Mouse (Mus musculus): Measurements from ENCODE around the gene Jarid2. TPM values are rescaled to one million over a fixed set of nuclear protein-coding genes. Genes with fewer than 3 reads are reported as not detected.

Gene Jarid2
- polyA plus RNA-seq, 1 experiment from 2014 or later, result 18.0 TPM

DNA sequence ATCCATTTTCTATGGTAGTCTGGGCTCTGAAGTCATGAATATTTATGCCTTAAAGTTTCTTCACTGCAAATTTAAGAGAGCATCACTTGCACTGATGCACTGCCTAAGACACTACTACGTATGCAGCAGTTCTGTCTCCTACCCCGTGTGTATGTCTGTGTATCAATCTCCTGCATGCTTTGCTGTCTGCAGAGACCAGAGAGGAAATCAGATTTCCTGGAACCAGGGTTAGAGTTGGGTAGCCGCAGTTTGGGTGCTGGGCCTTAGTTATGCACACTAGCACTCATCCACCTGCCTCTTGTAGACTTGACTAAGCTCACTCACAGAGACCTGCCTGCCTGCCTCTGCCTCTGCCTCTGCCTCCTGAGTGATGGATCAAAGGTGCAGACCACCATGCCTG lies 33.8 kb downstream of the Jarid2 start:
- Histone ChIP-seq H3K9ac (no peak overlapping the region), H3K27ac (no peak overlapping the region), H3K4me2 (no peak overlapping the region), H3K36me3 (no peaks in the 10 kb centered on the region), H3K4me1 (peaks cover 22% of the 10 kb centered on the region), H3K27me3 (replicated peaks) (no peaks in the 10 kb centered on the region), H3K4me3 (no peak overlapping the region), H3K9me3 (replicated peaks) (no peaks in the 10 kb centered on the region)
- 41% methylated on average over 3 of the region's 3 CpGs for WGBS (ENCODE audit: insufficient replicate concordance)
- ATAC-seq, result no peak

DNA sequence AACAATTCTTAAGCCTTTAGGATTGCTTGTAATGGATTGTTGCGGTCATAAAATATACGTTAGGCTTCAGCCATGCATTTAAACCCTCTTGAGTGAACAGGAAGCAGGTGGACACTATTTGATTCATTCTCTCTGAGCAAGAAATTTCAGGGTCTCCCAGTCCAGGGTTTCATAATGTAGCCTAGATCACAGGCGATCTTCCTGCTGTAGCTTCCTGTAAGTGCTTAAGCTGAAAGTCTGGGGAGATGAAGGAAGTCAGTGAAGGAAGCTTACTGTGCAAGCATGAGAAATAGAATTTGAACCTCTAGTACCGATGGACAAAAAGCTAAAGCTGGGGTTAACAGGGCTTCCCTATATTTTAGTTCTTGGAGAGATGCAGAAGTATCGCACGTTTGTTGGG lies 38.5 kb downstream of the Jarid2 start:
- Histone ChIP-seq H3K4me1 (peaks cover 13% of the 10 kb centered on the region), H3K27me3 (replicated peaks) (no peaks in the 10 kb centered on the region), H3K36me3 (no peaks in the 10 kb centered on the region), H3K9me3 (replicated peaks) (no peaks in the 10 kb centered on the region), H3K9ac (no peak overlapping the region), H3K4me3 (no peak overlapping the region), H3K27ac (no peak overlapping the region), H3K4me2 (no peak overlapping the region)
- WGBS (ENCODE audit: insufficient replicate concordance), result 61% methylated on average over 6 of the region's 6 CpGs
- no peak for ATAC-seq

DNA sequence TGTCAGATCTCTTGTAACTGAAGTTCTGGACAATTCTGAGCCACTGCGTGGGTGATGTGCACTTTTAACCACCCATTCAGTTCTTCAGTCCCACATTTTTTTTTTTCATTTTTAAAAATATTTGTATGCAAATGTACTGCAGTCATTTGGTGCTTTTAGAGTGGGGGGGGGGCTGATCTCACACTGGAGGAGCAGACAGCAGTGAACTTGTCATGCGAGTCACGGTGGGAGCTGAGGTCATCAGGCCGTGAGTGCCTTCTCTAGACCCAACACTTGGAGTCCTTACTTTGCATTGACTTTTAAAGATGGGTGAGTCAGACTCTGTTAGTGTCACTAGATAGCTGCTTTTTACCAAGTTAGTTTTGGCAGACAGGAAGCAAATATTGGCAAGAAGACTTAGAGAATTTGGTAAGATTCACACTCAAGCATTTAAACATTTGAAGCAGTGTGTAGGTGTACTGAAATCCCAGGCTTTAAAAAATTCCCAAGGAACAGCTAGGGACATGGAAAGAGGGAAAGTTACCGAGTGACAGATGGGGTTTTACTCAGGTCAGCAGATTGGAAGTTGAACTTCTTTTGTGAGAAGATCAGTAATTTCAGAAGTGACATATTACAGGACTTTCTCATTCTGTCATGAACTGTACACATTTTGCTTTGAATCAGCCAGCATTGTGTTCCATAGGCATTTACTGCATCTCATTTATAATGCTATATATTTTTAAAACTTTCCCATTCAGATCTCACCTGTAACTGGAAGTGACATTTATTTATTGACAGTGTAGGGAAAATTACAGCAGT lies 41.7 kb downstream of the Jarid2 start:
- WGBS (ENCODE audit: insufficient replicate concordance), result 78% methylated on average over 5 of the region's 5 CpGs

DNA sequence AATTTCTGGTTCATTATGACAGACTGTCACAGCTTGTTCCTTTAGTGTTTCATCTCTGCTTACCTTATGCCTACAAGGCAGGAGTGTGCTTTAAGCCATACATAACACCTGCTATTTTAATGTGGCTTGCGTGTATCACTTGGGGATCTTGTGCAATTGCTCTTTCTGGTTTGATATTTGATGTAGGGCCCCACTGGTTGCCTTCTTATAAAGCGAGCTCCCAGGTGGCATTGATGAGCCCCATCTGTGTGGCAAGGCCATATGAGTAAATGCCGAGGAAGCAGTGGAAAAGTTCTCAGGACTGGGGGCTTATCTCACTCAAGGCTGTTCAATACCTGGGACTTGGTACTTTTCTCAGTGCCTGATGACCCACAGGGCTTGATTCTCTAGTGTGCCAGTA lies 43.5 kb downstream of the Jarid2 start:
- H3K9me3 ChIP-seq (replicated peaks), result no peaks in the 10 kb centered on the region
- ATAC-seq, result no peak
- H3K36me3 ChIP-seq, result 0 out of 2 replicates have a peak, but pooled peaks cover 3% of the 10 kb centered on the region
- no peak overlapping the region for H3K4me2 ChIP-seq
- peaks cover 14% of the 10 kb centered on the region; the same call in 1 of the 2 replicates for H3K4me1 ChIP-seq
- H3K27ac ChIP-seq, result no peak overlapping the region
- H3K27me3 ChIP-seq (replicated peaks), result no peaks in the 10 kb centered on the region
- no peak overlapping the region for H3K4me3 ChIP-seq
- no peak overlapping the region for H3K9ac ChIP-seq
- WGBS (ENCODE audit: insufficient replicate concordance), result 70% methylated on average over 3 of the region's 3 CpGs

More for the DNA sequence above, 41.7 kb downstream of the Jarid2 start:
- 0 out of 2 replicates have a peak, but pooled peaks cover 3% of the 10 kb centered on the region for H3K36me3 ChIP-seq
- H3K4me3 ChIP-seq, result no peak overlapping the region
- H3K4me2 ChIP-seq, result no peak overlapping the region
- no peak overlapping the region for H3K27ac ChIP-seq
- H3K4me1 ChIP-seq, result peaks cover 17% of the 10 kb centered on the region; the same call in 1 of the 2 replicates
- H3K27me3 ChIP-seq (replicated peaks), result no peaks in the 10 kb centered on the region
- H3K9me3 ChIP-seq (replicated peaks), result no peaks in the 10 kb centered on the region
- ATAC-seq, result no peak
- H3K9ac ChIP-seq, result no peak overlapping the region

DNA sequence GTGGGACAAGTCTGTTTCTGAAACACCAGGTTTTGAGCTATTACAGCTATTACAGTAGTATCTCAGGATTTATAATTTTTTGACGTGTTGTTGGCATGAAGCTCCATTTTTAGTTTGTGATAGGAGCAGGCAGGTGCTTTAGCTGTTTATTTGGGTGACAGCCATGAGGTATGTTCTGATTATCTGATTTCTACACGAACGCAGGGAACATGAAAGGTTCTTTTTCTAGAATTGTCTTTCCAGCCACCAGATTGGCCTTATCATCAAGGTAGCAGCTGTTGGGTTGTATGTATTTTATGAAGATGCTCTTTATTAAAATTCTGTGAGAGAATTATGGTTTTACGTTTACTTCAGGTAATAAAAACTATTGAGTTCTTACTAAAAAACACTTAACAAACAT lies 45.1 kb downstream of the Jarid2 start:
- H3K27me3 ChIP-seq (replicated peaks), result no peaks in the 10 kb centered on the region
- no peak overlapping the region for H3K4me3 ChIP-seq
- H3K27ac ChIP-seq, result no peak overlapping the region
- H3K36me3 ChIP-seq, result 0 out of 2 replicates have a peak, but pooled peaks cover 3% of the 10 kb centered on the region
- no peak for ATAC-seq
- peaks cover 16% of the 10 kb centered on the region; the same call in 1 of the 2 replicates for H3K4me1 ChIP-seq
- H3K9me3 ChIP-seq (replicated peaks), result no peaks in the 10 kb centered on the region
- no peak overlapping the region for H3K4me2 ChIP-seq
- H3K9ac ChIP-seq, result no peak overlapping the region
- WGBS (ENCODE audit: insufficient replicate concordance), result 49% methylated on average over 4 of the region's 4 CpGs

DNA sequence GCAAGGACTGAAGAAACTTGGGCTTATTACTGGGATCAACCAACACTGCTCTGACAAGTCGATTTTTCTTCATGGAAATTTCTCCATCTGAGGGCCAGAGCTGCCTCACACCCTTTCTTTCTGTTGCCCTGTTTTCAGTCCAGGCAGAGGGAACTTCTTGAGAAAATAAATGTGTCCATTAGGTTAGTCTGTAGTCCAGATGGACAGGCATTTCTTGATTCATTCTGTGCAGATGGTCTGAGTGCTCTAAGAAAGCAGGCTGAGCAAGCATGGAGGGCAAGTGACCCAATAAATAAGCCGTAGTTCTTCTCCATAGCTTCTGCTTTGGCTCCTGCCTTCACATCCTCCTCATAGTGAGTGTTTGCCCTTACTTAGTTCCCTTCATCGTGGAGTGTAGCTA lies 46.1 kb downstream of the Jarid2 start:
- H3K27ac ChIP-seq, result no peak overlapping the region
- H3K9ac ChIP-seq, result no peak overlapping the region
- WGBS (ENCODE audit: insufficient replicate concordance), result 57% methylated on average over 3 of the region's 3 CpGs
- no peak for ATAC-seq
- H3K4me2 ChIP-seq, result no peak overlapping the region
- no peaks in the 10 kb centered on the region for H3K27me3 ChIP-seq (replicated peaks)
- H3K9me3 ChIP-seq (replicated peaks), result no peaks in the 10 kb centered on the region
- H3K4me3 ChIP-seq, result no peak overlapping the region
- 0 out of 2 replicates have a peak, but pooled peaks cover 3% of the 10 kb centered on the region for H3K36me3 ChIP-seq
- H3K4me1 ChIP-seq, result peaks cover 20% of the 10 kb centered on the region

DNA sequence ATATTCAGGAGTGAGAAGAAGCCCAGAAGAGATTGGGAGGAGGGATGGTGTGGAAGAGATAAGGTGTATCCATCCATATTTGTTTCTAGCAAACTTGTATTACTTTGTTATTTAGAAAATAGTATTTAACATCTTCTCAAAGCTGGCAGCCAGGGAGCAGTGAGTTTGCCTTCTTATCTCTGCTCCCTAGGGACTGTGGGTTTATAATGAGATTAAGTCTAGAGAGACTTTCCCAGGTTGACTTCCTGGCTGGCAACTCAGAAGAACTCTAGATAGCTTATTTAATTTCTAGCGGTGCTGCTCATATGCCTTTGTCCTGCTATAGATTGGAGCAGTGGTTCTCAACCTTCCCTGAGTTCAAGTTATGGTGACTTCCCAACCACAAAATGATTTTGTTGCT lies 51.2 kb downstream of the Jarid2 start:
- 20% methylated on average over 1 of the region's 1 CpGs for WGBS (ENCODE audit: insufficient replicate concordance)
- H3K4me1 ChIP-seq, result peaks cover 23% of the 10 kb centered on the region
- H3K4me3 ChIP-seq, result no peak overlapping the region

DNA sequence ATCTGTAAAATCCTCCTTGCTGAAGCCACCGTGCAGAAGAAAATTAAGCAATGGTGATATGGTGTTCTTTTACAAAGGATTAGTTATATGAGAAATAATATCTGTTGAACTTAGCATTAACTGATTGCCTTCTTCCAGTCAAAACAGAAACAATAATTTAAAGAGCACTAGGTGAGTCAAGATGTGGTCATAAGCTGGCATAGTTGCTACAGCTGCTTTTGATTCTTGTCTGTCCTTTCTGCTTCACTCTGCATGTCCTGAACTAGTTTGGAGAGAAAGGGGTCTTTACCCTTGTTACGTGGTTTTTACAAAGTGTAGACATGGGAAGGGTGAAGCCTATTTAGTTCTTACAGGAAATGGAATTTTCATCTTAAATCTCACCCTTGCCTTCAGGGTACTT lies 51.9 kb downstream of the Jarid2 start:
- H3K4me3 ChIP-seq, result no peak overlapping the region
- H3K27ac ChIP-seq, result no peak overlapping the region
- 0 out of 2 replicates have a peak, but pooled peaks cover 3% of the 10 kb centered on the region for H3K36me3 ChIP-seq
- no peak for ATAC-seq
- no peak overlapping the region for H3K4me2 ChIP-seq
- H3K4me1 ChIP-seq, result peaks cover 23% of the 10 kb centered on the region
- no peaks in the 10 kb centered on the region for H3K9me3 ChIP-seq (replicated peaks)
- WGBS (ENCODE audit: insufficient replicate concordance), result 85% methylated on average over 2 of the region's 2 CpGs
- no peaks in the 10 kb centered on the region for H3K27me3 ChIP-seq (replicated peaks)
- no peak overlapping the region for H3K9ac ChIP-seq

More for the DNA sequence above, 51.2 kb downstream of the Jarid2 start:
- no peaks in the 10 kb centered on the region for H3K9me3 ChIP-seq (replicated peaks)
- H3K27ac ChIP-seq, result no peak overlapping the region
- no peak overlapping the region for H3K4me2 ChIP-seq
- H3K27me3 ChIP-seq (replicated peaks), result no peaks in the 10 kb centered on the region
- H3K9ac ChIP-seq, result no peak overlapping the region
- ATAC-seq, result no peak
- H3K36me3 ChIP-seq, result 0 out of 2 replicates have a peak, but pooled peaks cover 3% of the 10 kb centered on the region

DNA sequence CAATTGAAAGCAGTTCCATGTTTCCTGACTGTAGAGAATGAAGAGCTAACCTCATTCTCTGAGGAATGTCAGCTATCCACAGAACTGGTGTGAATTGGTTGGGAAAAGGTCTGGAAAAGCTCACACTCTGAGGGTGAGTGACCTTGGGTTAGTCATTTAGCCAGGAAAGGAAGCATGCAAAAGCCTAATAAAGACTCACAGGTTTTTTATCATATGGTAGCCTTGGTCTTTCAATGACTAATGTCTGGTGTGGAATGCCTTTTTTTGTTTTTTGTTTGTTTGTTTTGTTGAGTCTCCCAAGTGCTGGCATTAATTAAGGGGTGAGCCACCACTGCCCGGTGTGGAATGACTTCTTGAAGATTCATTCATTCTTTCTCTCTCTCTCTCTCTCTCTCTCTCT lies 55.3 kb downstream of the Jarid2 start:
- no peak for ATAC-seq
- Histone ChIP-seq H3K4me3 (no peak overlapping the region), H3K27me3 (replicated peaks) (no peaks in the 10 kb centered on the region), H3K9me3 (replicated peaks) (no peaks in the 10 kb centered on the region), H3K4me1 (peaks cover 19% of the 10 kb centered on the region), H3K4me2 (no peak overlapping the region), H3K9ac (no peak overlapping the region), H3K27ac (no peak overlapping the region), H3K36me3 (0 out of 2 replicates have a peak, but pooled peaks cover 3% of the 10 kb centered on the region)
- 94% methylated on average over 1 of the region's 1 CpGs for WGBS (ENCODE audit: insufficient replicate concordance)

DNA sequence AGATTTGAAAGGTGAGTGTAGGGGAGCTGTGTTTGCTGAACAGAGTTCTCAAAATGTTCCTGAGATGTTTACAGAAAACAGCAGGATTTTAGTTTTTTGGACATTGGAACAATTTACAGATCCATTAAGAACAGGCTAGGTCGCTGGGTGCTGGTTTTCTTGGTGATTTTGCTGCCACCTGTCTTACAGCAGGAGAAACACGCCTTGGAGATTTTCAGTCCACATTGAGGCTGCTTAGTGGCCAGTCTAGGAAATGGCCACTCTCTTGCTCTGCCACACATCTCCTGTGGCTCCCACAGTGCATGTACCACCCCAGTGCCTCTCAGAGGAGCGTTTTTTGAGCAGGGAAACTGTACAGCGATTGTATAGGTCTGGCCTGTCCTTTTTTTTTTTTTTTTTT lies 57.0 kb downstream of the Jarid2 start:
- no peaks in the 10 kb centered on the region for H3K9me3 ChIP-seq (replicated peaks)
- no peak overlapping the region for H3K27ac ChIP-seq
- H3K9ac ChIP-seq, result no peak overlapping the region
- H3K4me2 ChIP-seq, result no peak overlapping the region
- ATAC-seq, result no peak
- H3K36me3 ChIP-seq, result 0 out of 2 replicates have a peak, but pooled peaks cover 3% of the 10 kb centered on the region
- H3K4me1 ChIP-seq, result 0 out of 2 replicates have a peak, but pooled peaks cover 7% of the 10 kb centered on the region
- H3K27me3 ChIP-seq (replicated peaks), result no peaks in the 10 kb centered on the region
- WGBS (ENCODE audit: insufficient replicate concordance), result 36% methylated on average over 4 of the region's 4 CpGs
- no peak overlapping the region for H3K4me3 ChIP-seq

DNA sequence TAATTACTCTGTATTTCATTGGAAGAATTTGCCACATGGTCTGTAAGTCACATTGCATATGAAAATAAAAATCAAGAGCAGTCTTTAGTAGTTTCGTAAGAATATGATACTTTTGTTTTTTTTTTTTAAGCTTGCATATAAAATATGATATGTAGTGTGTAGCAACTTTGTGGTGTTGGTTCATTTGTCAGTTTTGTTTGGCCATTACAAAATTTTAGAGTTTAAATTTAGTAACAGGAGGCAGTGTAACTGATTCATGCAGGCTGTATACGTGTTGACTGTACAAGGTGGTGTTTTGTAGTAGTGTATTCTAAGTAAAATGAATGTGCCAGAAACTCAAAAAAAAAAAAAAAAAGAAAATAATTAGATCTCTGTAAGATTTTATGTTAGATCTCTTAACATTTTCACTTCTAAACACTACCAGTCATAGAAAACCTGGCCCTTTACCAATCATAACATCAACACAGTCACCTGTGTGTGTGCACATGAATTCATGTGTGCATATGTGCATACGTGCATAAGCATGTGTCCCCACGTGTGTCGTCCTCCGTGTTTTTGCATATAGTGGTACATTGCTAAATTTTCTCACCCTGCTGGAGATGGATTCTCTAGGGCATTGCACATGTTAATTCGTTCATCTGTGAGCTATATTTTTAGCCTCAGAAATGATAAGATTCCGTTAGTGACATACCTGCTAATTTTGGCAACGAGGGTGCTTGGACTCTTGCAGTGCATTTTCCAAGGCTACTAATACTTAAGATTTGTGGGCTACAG lies 59.3 kb downstream of the Jarid2 start:
- no peak for ATAC-seq
- no peaks in the 10 kb centered on the region for H3K27me3 ChIP-seq (replicated peaks)
- WGBS (ENCODE audit: insufficient replicate concordance), result 80% methylated on average over 9 of the region's 9 CpGs
- no peak overlapping the region for H3K27ac ChIP-seq
- H3K4me3 ChIP-seq, result no peak overlapping the region
- H3K9me3 ChIP-seq (replicated peaks), result no peaks in the 10 kb centered on the region
- H3K36me3 ChIP-seq, result 0 out of 2 replicates have a peak, but pooled peaks cover under 1% of the 10 kb centered on the region
- H3K4me1 ChIP-seq, result peaks cover 10% of the 10 kb centered on the region; the same call in 1 of the 2 replicates
- H3K9ac ChIP-seq, result no peak overlapping the region
- no peak overlapping the region for H3K4me2 ChIP-seq

DNA sequence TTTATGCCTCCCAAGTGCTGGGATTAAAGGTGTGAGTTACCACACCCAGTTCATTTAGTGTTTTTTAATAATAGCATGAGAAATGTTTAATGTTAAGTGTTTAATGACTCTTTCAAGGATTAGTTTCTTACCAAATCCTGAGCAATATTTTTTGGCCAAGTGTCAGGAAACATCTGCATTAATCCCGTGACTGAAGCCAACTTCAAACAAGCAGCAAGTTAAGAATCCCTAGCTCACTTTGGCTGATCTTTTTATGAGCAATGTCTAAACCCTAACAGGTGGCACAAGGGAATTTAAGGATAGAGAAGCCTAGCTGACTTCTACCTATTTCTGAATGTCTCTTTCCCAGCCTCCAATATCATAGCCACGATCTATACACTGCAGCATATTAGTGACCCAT lies 60.7 kb downstream of the Jarid2 start:
- Histone ChIP-seq H3K4me1 (peaks cover 15% of the 10 kb centered on the region), H3K9ac (no peak overlapping the region), H3K36me3 (no peaks in the 10 kb centered on the region), H3K9me3 (replicated peaks) (no peaks in the 10 kb centered on the region), H3K27ac (no peak overlapping the region), H3K4me2 (no peak overlapping the region), H3K4me3 (no peak overlapping the region), H3K27me3 (replicated peaks) (no peaks in the 10 kb centered on the region)
- 73% methylated on average over 2 of the region's 2 CpGs for WGBS (ENCODE audit: insufficient replicate concordance)
- no peak for ATAC-seq

Measured in liver, embryonic 12.5 days (tissue).